Mouse (Mus musculus) neural tube, embryonic 14.5 days (tissue): ENCODE data around the gene Rnls. TPM values are rescaled to one million over a fixed set of nuclear protein-coding genes. Genes with fewer than 3 reads are reported as not detected.

Source experiments
- ATAC-seq: fragments of 200-750 bp; cut with Nextera tagmentation; 2 replicates; pipeline ENCODE4 v1.8.0; 2017; ENCODE audit warnings: low read depth, mild to moderate bottlenecking, moderate TSS enrichment, moderate library complexity
- H3K27ac ChIP-seq: fragments of 300-500 bp; sonication (generic); 2 replicates; pipeline ENCODE4 v1.5.1; 2014; ENCODE audit warnings: low read depth, mild to moderate bottlenecking, control low read depth, low read length, moderate library complexity, mixed read lengths
- H3K27me3 ChIP-seq: fragments of 300-500 bp; sonication (generic); 2 replicates; pipeline ENCODE4 v1.6.1; 2014; ENCODE audit warnings: low read length; ENCODE audit not compliant: control insufficient read depth, insufficient read depth
- H3K36me3 ChIP-seq: fragments of 300-500 bp; sonication (generic); 2 replicates; pipeline ENCODE4 v1.6.1; 2014; ENCODE audit warnings: low read length, mixed read lengths; ENCODE audit not compliant: control insufficient read depth, insufficient read depth
- H3K4me1 ChIP-seq: fragments of 300-500 bp; sonication (generic); 2 replicates; pipeline ENCODE4 v1.6.1; 2014; ENCODE audit warnings: low read length; ENCODE audit not compliant: control insufficient read depth, insufficient read depth
- H3K4me2 ChIP-seq: fragments of 300-500 bp; sonication (generic); 2 replicates; pipeline ENCODE4 v1.6.1; 2014; ENCODE audit warnings: mild to moderate bottlenecking, low read depth, low read length, control low read depth
- H3K4me3 ChIP-seq: fragments of 300-500 bp; sonication (generic); 2 replicates; pipeline ENCODE4 v1.5.1; 2014; ENCODE audit warnings: low read depth, low read length, control low read depth, mixed read lengths
- H3K9ac ChIP-seq: fragments of 300-500 bp; sonication (generic); replicated peaks from 2 replicates; pipeline ENCODE4 v1.6.1; 2014; ENCODE audit warnings: low read depth, mild to moderate bottlenecking, control low read depth, low read length, mixed read lengths
- H3K9me3 ChIP-seq: fragments of 300-500 bp; sonication (generic); 2 replicates; pipeline ENCODE4 v1.6.1; 2016; ENCODE audit warnings: low read length; ENCODE audit not compliant: control insufficient read depth
- WGBS: fragments of 180-500 bp; shearing (Covaris S2); extraction: QIAGEN DNeasy Blood & Tissue Kit; methylation state at CpG from one replicate; pipeline ENCODE4 v1.1.7; 2014; 5-methylcytosine and 5-hydroxymethylcytosine counted together
- polyA plus RNA-seq: library from polyadenylated mRNA; unstranded; fragments of >200 nt; fragmentation: Nextera tagmentation; extraction: Ambion mirVana; gene quantifications from 2 replicates; pipeline ENCODE4 v1.2.1, GENCODE M21; 2014

The Rnls gene
- polyA plus RNA-seq, 1 experiment from 2014 or later = 12.2 TPM

GRCm38 (mm10) chr19:33240386-33240785, 151.7 kb downstream of the Rnls start:
- Histone ChIP-seq H3K4me2 (no peak overlapping the region), H3K36me3 (no peaks in the 10 kb centered on the region), H3K9ac (no peak overlapping the region), H3K9me3 (no peaks in the 10 kb centered on the region), H3K27me3 (no peaks in the 10 kb centered on the region), H3K4me3 (no peak overlapping the region), H3K4me1 (no peaks in the 10 kb centered on the region), H3K27ac (no peak overlapping the region)
- ATAC-seq = no peak
- 88% methylated on average over 2 of the region's 2 CpGs for WGBS

GRCm38 (mm10) chr19:33232902-33233301, 159.2 kb downstream of the Rnls start:
- Histone ChIP-seq H3K4me3 (no peak overlapping the region), H3K27me3 (no peaks in the 10 kb centered on the region), H3K4me2 (no peak overlapping the region), H3K9ac (no peak overlapping the region), H3K27ac (no peak overlapping the region), H3K4me1 (no peaks in the 10 kb centered on the region), H3K36me3 (no peaks in the 10 kb centered on the region), H3K9me3 (no peaks in the 10 kb centered on the region)
- ATAC-seq = no peak
- WGBS = 84% methylated on average over 3 of the region's 3 CpGs

DNA sequence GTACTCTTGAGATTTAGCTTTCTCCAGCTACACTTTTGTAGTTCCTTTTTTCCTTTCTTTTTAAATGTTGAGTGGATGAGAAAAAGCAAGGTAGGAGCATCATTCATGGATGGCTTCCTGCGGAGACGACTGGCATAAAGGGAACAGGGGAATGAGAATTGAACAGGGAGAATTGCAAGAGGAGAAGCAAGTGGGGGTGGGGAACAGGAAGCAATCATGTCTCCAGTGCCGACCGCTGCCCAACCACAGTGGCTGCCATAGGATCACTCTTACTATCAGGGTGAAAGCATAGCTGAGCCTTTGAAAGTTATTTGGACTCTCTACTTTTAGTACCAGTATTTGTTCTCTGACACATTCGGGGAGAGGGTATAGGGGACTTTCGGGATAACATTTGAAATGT, 160.8 kb downstream of the Rnls start:
- no peak overlapping the region for H3K9ac ChIP-seq
- ATAC-seq = no peak
- H3K4me1 ChIP-seq = no peaks in the 10 kb centered on the region
- H3K4me2 ChIP-seq = no peak overlapping the region
- WGBS = 46% methylated on average over 6 of the region's 6 CpGs
- no peaks in the 10 kb centered on the region for H3K27me3 ChIP-seq
- H3K4me3 ChIP-seq = no peak overlapping the region
- H3K36me3 ChIP-seq = no peaks in the 10 kb centered on the region
- H3K9me3 ChIP-seq = no peaks in the 10 kb centered on the region
- no peak overlapping the region for H3K27ac ChIP-seq

GRCm38 (mm10) chr19:33227004-33227403, 165.1 kb downstream of the Rnls start:
- H3K36me3 ChIP-seq = no peaks in the 10 kb centered on the region
- H3K4me1 ChIP-seq = 0 out of 2 replicates have a peak, but pooled peaks cover 3% of the 10 kb centered on the region
- ATAC-seq = peak; percentile 91
- no peak overlapping the region for H3K27ac ChIP-seq
- no peak overlapping the region for H3K4me3 ChIP-seq
- H3K27me3 ChIP-seq = no peaks in the 10 kb centered on the region
- H3K9ac ChIP-seq = no peak overlapping the region
- H3K9me3 ChIP-seq = no peaks in the 10 kb centered on the region
- WGBS = 2% methylated on average over 3 of the region's 3 CpGs
- no peak overlapping the region for H3K4me2 ChIP-seq

DNA sequence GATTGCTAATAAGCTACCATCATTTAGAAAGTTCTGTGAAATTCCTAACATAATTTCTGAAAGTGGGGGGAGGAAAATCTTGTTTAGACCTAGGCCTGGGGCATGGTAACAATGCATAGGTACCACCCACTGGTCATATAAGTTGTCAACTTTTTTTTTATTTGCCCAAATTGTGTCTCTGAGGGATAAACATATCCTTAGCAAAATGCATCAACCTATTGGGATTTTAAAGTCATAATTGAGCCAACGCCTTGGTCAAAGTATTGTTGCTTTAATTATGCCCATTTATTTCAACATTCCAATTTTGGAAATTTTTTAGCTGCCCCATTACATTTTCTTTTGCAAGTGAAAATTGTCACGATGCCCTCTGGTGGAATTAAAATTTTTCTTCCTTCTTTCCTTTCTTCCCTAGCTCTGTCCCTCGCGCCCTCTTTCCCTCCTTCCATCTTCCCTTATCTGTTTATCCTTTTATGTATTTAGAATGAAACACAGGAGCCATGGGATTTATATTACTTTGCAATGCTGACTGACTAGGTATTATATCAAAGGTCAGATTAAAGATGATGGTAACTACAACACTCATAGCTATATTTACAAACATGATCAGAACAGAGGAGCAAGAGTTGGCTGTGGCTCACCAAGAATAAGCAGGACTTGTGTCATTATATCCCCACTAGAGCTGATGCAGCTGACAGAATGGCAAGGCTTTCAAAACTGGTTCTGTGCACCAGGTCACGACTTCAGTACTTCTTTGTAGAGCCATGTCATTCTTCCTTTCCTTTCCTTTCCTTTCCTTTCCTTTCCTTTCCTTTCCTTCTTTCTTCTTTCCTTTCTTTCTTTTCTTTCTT, 166.0 kb downstream of the Rnls start:
- Histone ChIP-seq H3K36me3 (no peaks in the 10 kb centered on the region), H3K4me2 (no peak overlapping the region), H3K27ac (no peak overlapping the region), H3K9ac (no peak overlapping the region), H3K27me3 (no peaks in the 10 kb centered on the region), H3K4me1 (0 out of 2 replicates have a peak, but pooled peaks cover 3% of the 10 kb centered on the region), H3K4me3 (no peak overlapping the region), H3K9me3 (no peaks in the 10 kb centered on the region)
- ATAC-seq = no peak
- WGBS = 73% methylated on average over 5 of the region's 5 CpGs

DNA sequence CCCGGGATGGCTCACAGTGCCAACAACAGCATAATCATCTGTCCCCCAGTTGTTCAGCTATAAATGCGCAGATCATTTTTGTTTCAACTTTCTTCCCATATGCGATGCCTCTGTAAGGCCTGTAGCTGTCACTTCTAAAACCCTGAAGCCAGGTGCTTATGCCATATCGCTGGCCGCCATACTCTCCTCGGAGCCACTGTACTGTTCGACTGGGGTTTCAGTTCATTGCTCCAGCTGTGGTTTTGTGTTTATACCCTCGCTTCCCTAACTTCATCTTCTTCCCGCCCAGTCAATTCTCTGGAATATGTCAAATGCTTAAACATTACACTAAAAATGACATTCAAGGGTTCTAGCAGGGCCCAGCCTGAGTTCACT, 167.1 kb downstream of the Rnls start:
- no peak overlapping the region for H3K4me2 ChIP-seq
- H3K27me3 ChIP-seq = no peaks in the 10 kb centered on the region
- H3K4me1 ChIP-seq = 0 out of 2 replicates have a peak, but pooled peaks cover 3% of the 10 kb centered on the region
- H3K9me3 ChIP-seq = no peaks in the 10 kb centered on the region
- H3K27ac ChIP-seq = no peak overlapping the region
- WGBS = 92% methylated on average over 9 of the region's 9 CpGs
- ATAC-seq = no peak
- H3K36me3 ChIP-seq = no peaks in the 10 kb centered on the region
- no peak overlapping the region for H3K4me3 ChIP-seq
- H3K9ac ChIP-seq = no peak overlapping the region

DNA sequence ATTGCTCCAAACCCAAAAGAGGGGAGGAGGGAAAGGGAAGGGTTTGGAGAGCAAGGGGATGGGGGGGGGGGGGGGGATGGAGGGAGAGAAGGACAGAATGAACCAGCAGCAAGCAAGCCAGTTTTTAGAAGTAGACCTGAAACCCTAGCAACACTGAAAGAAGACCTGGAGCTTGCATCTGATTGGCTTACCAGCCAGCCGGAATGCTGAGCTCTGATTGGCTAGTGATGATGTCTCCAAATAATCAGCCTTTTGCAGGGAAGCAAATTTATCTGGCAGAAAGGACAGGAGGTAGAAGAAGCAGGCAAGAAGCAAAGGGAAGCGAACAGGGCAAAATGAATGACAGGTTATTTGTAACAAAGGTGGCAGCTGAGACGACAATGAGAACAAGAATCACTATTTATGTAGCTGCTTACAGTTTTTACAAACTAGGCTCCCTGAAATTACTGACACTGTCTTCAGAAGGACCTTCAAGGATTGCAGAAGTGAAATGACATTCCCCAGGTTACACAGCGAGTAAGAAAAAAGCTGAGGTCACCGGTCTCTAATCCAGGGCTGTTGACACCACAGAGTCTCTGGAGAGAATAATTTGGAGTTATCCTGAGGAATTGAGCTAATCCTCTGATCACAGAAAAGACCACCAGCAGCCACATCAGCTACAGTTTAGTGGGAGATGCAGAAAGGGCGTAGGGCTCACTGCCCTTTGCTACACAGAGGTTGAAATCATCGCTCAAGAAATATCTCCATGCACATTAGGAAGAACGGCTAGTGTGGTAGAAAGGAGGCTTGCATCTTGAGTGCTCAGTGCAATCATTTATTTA, 167.7 kb downstream of the Rnls start:
- 0 out of 2 replicates have a peak, but pooled peaks cover 3% of the 10 kb centered on the region for H3K4me1 ChIP-seq
- no peaks in the 10 kb centered on the region for H3K9me3 ChIP-seq
- no peaks in the 10 kb centered on the region for H3K27me3 ChIP-seq
- WGBS = 69% methylated on average over 8 of the region's 8 CpGs
- peak; percentile 84 for ATAC-seq
- no peaks in the 10 kb centered on the region for H3K36me3 ChIP-seq
- no peak overlapping the region for H3K4me3 ChIP-seq
- H3K9ac ChIP-seq = no peak overlapping the region
- H3K4me2 ChIP-seq = peak overlapping the region; percentile 14; the same call in 1 of the 2 replicates
- no peak overlapping the region for H3K27ac ChIP-seq

DNA sequence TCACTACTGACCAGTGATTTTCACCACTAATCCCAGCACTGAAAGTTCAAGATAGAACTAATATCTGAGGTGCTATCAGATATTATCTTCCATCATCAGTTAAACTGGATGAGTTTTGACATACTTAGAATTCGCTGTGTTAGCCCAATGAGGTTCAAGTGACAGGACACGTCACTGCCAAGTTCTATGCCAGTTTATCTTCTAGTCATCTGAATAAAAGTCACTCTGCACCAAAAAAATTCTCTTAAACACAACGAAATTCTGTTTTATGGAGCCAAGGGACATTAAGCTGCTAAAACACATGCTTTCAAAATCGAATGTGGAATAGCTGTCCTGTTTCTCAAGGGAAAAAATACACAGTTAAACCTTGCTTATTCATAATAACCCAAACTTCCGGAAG, 168.3 kb downstream of the Rnls start:
- Histone ChIP-seq H3K27ac (no peak overlapping the region), H3K4me2 (peak overlapping the region; percentile 14; the same call in 1 of the 2 replicates), H3K9ac (no peak overlapping the region), H3K4me1 (0 out of 2 replicates have a peak, but pooled peaks cover 3% of the 10 kb centered on the region), H3K36me3 (no peaks in the 10 kb centered on the region), H3K27me3 (no peaks in the 10 kb centered on the region), H3K4me3 (no peak overlapping the region), H3K9me3 (no peaks in the 10 kb centered on the region)
- no peak for ATAC-seq
- 67% methylated on average over 5 of the region's 5 CpGs for WGBS

DNA sequence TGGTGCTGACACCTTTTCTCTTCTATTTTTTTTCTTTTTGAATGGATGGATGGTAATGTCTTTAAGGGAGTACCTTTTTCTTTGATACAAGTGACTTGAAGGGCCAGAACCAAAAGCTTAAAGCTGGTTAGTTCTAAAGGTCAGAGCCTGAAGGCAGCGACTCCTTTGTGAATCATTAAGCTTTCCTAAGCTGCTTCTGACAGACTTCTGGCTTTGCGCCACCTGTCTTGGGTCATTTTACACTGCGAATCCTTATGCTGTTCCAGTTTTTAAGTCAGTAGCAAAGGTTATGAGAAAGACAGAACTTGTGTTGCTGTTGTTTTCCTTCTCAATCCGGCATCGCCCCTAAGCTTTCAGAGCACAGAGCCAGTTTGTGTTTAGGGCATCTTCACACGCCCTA, 168.8 kb downstream of the Rnls start:
- H3K4me3 ChIP-seq = no peak overlapping the region
- 0 out of 2 replicates have a peak, but pooled peaks cover 3% of the 10 kb centered on the region for H3K4me1 ChIP-seq
- ATAC-seq = no peak
- H3K9ac ChIP-seq = no peak overlapping the region
- H3K9me3 ChIP-seq = no peaks in the 10 kb centered on the region
- H3K27me3 ChIP-seq = no peaks in the 10 kb centered on the region
- H3K36me3 ChIP-seq = no peaks in the 10 kb centered on the region
- no peak overlapping the region for H3K4me2 ChIP-seq
- WGBS = 76% methylated on average over 6 of the region's 6 CpGs
- H3K27ac ChIP-seq = no peak overlapping the region
